ENCODE assay signal across 8 mouse cellular contexts in genomic region chr14:53803698-53804620, GRCm38 (mm10).
DNase-seq lines count a peak whose midpoint lies in the region; ATAC-seq and TF ChIP-seq lines count a peak whose summit lies in the region.

No protein-coding gene starts in this region.

- DNase-seq in spleen, adult 2 months (ENCODE audit: low read depth in 1 of 2, low spot score in 2 of 2), result peak; percentile 21 to 29
- no peak for DNase-seq in spleen, adult 12 weeks (ENCODE audit: low spot score)
- peak; percentile 5 to 30 for DNase-seq in cerebellum, postnatal 36 days
- peak; percentile 18 for DNase-seq in gastrocnemius, postnatal 14 days
- DNase-seq in kidney, adult 18-20 months, result peak; percentile 55
- DNase-seq in limb, embryonic 10.5 days (ENCODE audit: low spot score), result peak; percentile 61
- DNase-seq in splenic B cell, adult 2 months (ENCODE audit: low read depth, low spot score), result peak; percentile 61

- H3K36me3 ChIP-seq in spleen, adult 2 months (ENCODE audit: control insufficient read depth, insufficient read depth, low read length), result no peaks in the 10 kb centered on the region
- H3K36me3 ChIP-seq in limb, embryonic 10.5 days, result no peaks in the 10 kb centered on the region
- H3K36me3 ChIP-seq in midbrain, embryonic 12.5 days, result no peaks in the 10 kb centered on the region
- no peaks in the 10 kb centered on the region for H3K36me3 ChIP-seq in splenic B cell, adult 2 months (ENCODE audit: control insufficient read depth, insufficient read depth, low read length, poor library complexity, severe bottlenecking)

- H3K9ac ChIP-seq in midbrain, embryonic 12.5 days (replicated peaks), result no peak overlapping the region

- TF ChIP-seq POLR2A in spleen, adult 2 months (IDR thresholded peaks at IDR 0.05; ENCODE audit: low read depth, low read length), result no peak

- peak; percentile 18; the same call in 1 of the 2 replicates for TF ChIP-seq CTCF in spleen, adult 2 months (IDR thresholded peaks at IDR 0.05; ENCODE audit: extremely low read depth, insufficient read depth, insufficient read length, insufficient replicate concordance)

- H3K9me3 ChIP-seq in limb, embryonic 10.5 days (replicated peaks), result no peaks in the 10 kb centered on the region
- no peaks in the 10 kb centered on the region for H3K9me3 ChIP-seq in midbrain, embryonic 12.5 days

- H3K27me3 ChIP-seq in spleen, adult 2 months (ENCODE audit: control insufficient read depth, insufficient read depth, low read length), result no peaks in the 10 kb centered on the region
- H3K27me3 ChIP-seq in limb, embryonic 10.5 days (ENCODE audit: low read depth, poor library complexity, severe bottlenecking), result no peaks in the 10 kb centered on the region
- H3K27me3 ChIP-seq in midbrain, embryonic 12.5 days, result peaks cover 2% of the 10 kb centered on the region; the same call in 1 of the 2 replicates
- no peaks in the 10 kb centered on the region for H3K27me3 ChIP-seq in splenic B cell, adult 2 months (ENCODE audit: control insufficient read depth, insufficient read depth, low read length, poor library complexity, severe bottlenecking)

- H3K4me1 ChIP-seq in spleen, adult 2 months (ENCODE audit: control insufficient read depth, insufficient read depth, insufficient read length), result no peaks in the 10 kb centered on the region
- no peaks in the 10 kb centered on the region for H3K4me1 ChIP-seq in limb, embryonic 10.5 days
- no peaks in the 10 kb centered on the region for H3K4me1 ChIP-seq in midbrain, embryonic 12.5 days

- H3K27ac ChIP-seq in spleen, adult 2 months (ENCODE audit: insufficient read depth, low read length), result no peak overlapping the region
- H3K27ac ChIP-seq in limb, embryonic 10.5 days, result no peak overlapping the region
- H3K27ac ChIP-seq in midbrain, embryonic 12.5 days (replicated peaks), result no peak overlapping the region

- intact Hi-C loops in gastrocnemius, postnatal 14 days (cut with DNase I; ENCODE audit: low total_unique reads), result no loop called here

- no peak overlapping the region for H3K4me3 ChIP-seq in spleen, adult 2 months (ENCODE audit: extremely low read depth, insufficient read depth, insufficient read length)
- H3K4me3 ChIP-seq in limb, embryonic 10.5 days, result no peak overlapping the region
- no peak overlapping the region for H3K4me3 ChIP-seq in midbrain, embryonic 12.5 days

- 30% methylated on average over 17 of the region's 17 CpGs for whole genome bisulfite sequencing in spleen, adult 2 months
- 26% methylated on average over 17 of the region's 17 CpGs for WGBS in limb, embryonic 10.5 days
- 29% methylated on average over 17 of the region's 17 CpGs for WGBS in midbrain, embryonic 12.5 days

- peak; percentile 69 for ATAC-seq in midbrain, embryonic 12.5 days (ENCODE audit: low FRiP score, low read depth)

- H3K4me2 ChIP-seq in midbrain, embryonic 12.5 days (replicated peaks), result peak overlapping the region; percentile 38
